Mouse (Mus musculus) heart, embryonic 11.5 days (tissue): ENCODE measurements around the gene Abhd14a. TPM values are rescaled to one million over a fixed set of nuclear protein-coding genes. Genes with fewer than 3 reads are reported as not detected.

Experiments
- ATAC-seq: fragments of 200-750 bp; cut with Nextera tagmentation; replicated peaks from 2 replicates; pipeline ENCODE4 v1.8.0; 2017; ENCODE audit warnings: moderate library complexity; ENCODE audit not compliant: insufficient number of reproducible peaks, low FRiP score, low TSS enrichment
- H3K27ac ChIP-seq: fragments of 300-500 bp; sonication (generic); 2 replicates; pipeline ENCODE4 v1.5.1; 2014; ENCODE audit warnings: mild to moderate bottlenecking, low read depth, low read length
- H3K27me3 ChIP-seq: fragments of 300-500 bp; sonication (generic); 2 replicates; pipeline ENCODE4 v1.6.1; 2014; ENCODE audit warnings: mild to moderate bottlenecking, low read length, mixed read lengths; ENCODE audit not compliant: control insufficient read depth, insufficient read depth
- H3K36me3 ChIP-seq: fragments of 300-500 bp; sonication (generic); 2 replicates; pipeline ENCODE4 v1.6.1; 2014; ENCODE audit warnings: mild to moderate bottlenecking, low read length, moderate library complexity, mixed read lengths; ENCODE audit not compliant: control insufficient read depth, insufficient read depth
- H3K4me1 ChIP-seq: fragments of 300-500 bp; sonication (generic); 2 replicates; pipeline ENCODE4 v1.6.1; 2014; ENCODE audit warnings: low read length; ENCODE audit not compliant: control insufficient read depth, insufficient read depth
- H3K4me2 ChIP-seq: fragments of 300-500 bp; sonication (generic); 2 replicates; pipeline ENCODE4 v1.6.1; 2014; ENCODE audit warnings: mild to moderate bottlenecking, moderate library complexity
- H3K4me3 ChIP-seq: fragments of 300-500 bp; sonication (generic); 2 replicates; pipeline ENCODE4 v1.5.1; 2014; ENCODE audit warnings: low read depth, low read length
- H3K9ac ChIP-seq: fragments of 300-500 bp; sonication (generic); 2 replicates; pipeline ENCODE4 v1.6.1; 2014; ENCODE audit warnings: mild to moderate bottlenecking, low read depth, low read length, moderate library complexity
- H3K9me3 ChIP-seq: fragments of 300-500 bp; sonication (generic); replicated peaks from 2 replicates; pipeline ENCODE4 v1.6.1; 2016; ENCODE audit warnings: low read length; ENCODE audit not compliant: control insufficient read depth
- WGBS: fragments of 180-500 bp; shearing (Covaris S2); extraction: QIAGEN DNeasy Blood & Tissue Kit; methylation state at CpG from one replicate; pipeline ENCODE4 v1.1.7; 2014; ENCODE audit not compliant: insufficient replicate concordance; 5-methylcytosine and 5-hydroxymethylcytosine counted together
- polyA plus RNA-seq: library from polyadenylated mRNA; unstranded; fragments of >200 nt; fragmentation: Nextera tagmentation; extraction: Ambion mirVana; gene quantifications from 2 replicates; pipeline ENCODE4 v1.2.1, GENCODE M21; 2014

Gene Abhd14a
- polyA plus RNA-seq, 1 experiment from 2014 or later: 41.9 TPM

GRCm38 (mm10) chr9:106442680-106443079 is 4.8 kb downstream of the Abhd14a start:
- H3K9me3 ChIP-seq: no peaks in the 10 kb centered on the region
- ATAC-seq: no peak
- H3K4me3 ChIP-seq: no peak overlapping the region
- H3K4me1 ChIP-seq: peaks cover 11% of the 10 kb centered on the region
- H3K36me3 ChIP-seq: no peaks in the 10 kb centered on the region
- H3K9ac ChIP-seq: no peak overlapping the region
- 72% methylated on average over 5 of the region's 5 CpGs for WGBS
- H3K27ac ChIP-seq: no peak overlapping the region
- no peaks in the 10 kb centered on the region for H3K27me3 ChIP-seq
- no peak overlapping the region for H3K4me2 ChIP-seq

GRCm38 (mm10) chr9:106436566-106436965 is 10.9 kb downstream of the Abhd14a start:
- H3K9ac ChIP-seq: no peak overlapping the region
- no peak for ATAC-seq
- WGBS: 75% methylated on average over 9 of the region's 9 CpGs

GRCm38 (mm10) chr9:106433389-106433788 is 14.1 kb downstream of the Abhd14a start:
- Histone ChIP-seq H3K27me3 (no peaks in the 10 kb centered on the region), H3K27ac (no peak overlapping the region), H3K4me2 (no peak overlapping the region), H3K4me3 (no peak overlapping the region), H3K36me3 (peaks cover 18% of the 10 kb centered on the region), H3K9ac (no peak overlapping the region), H3K9me3 (no peaks in the 10 kb centered on the region), H3K4me1 (peaks cover 22% of the 10 kb centered on the region)
- 63% methylated on average over 7 of the region's 7 CpGs for WGBS
- ATAC-seq: no peak

More at GRCm38 (mm10) chr9:106436566-106436965, 10.9 kb downstream of the Abhd14a start:
- Histone ChIP-seq H3K9me3 (no peaks in the 10 kb centered on the region), H3K27ac (no peak overlapping the region), H3K4me2 (no peak overlapping the region), H3K27me3 (no peaks in the 10 kb centered on the region), H3K4me3 (no peak overlapping the region), H3K4me1 (peaks cover 21% of the 10 kb centered on the region), H3K36me3 (peaks cover 11% of the 10 kb centered on the region)

GRCm38 (mm10) chr9:106430015-106430264 is 17.5 kb downstream of the Abhd14a start:
- H3K4me3 ChIP-seq: peak overlapping the region; percentile 74
- no peaks in the 10 kb centered on the region for H3K9me3 ChIP-seq
- H3K27me3 ChIP-seq: no peaks in the 10 kb centered on the region
- peaks cover 10% of the 10 kb centered on the region for H3K4me1 ChIP-seq
- H3K36me3 ChIP-seq: peaks cover 18% of the 10 kb centered on the region
- whole genome bisulfite sequencing: 3% methylated on average over 4 of the region's 4 CpGs
- H3K27ac ChIP-seq: peak overlapping the region; percentile 96
- no peak for ATAC-seq
- peak overlapping the region; percentile 84 for H3K4me2 ChIP-seq
- H3K9ac ChIP-seq: peak overlapping the region; percentile 90

- H3K9ac ChIP-seq: peak within 1 kb of the TSS; percentile 90
- peak within 1 kb of the TSS; percentile 96 for H3K27ac ChIP-seq
- ATAC-seq: peak; percentile 81
- H3K4me2 ChIP-seq: peak within 1 kb of the TSS; percentile 84
- H3K36me3 ChIP-seq: peaks cover 18% of the 10 kb centered on the region
- H3K4me1 ChIP-seq: peaks cover 10% of the 10 kb centered on the region
- no peaks in the 10 kb centered on the region for H3K9me3 ChIP-seq
- H3K27me3 ChIP-seq: no peaks in the 10 kb centered on the region
- under 1% methylated on average over 55 of the region's 55 CpGs for WGBS
- peak within 1 kb of the TSS; percentile 74 for H3K4me3 ChIP-seq
Measured at GRCm38 (mm10) chr9:106429221-106430014, 18.1 kb downstream of the Abhd14a start, which contains the start of gene Rpl29. Gene Rpl29, plus strand, starts transcription at chr9:106429454.

- H3K36me3 ChIP-seq: peaks cover 18% of the 10 kb centered on the region
- peak overlapping the region; percentile 90 for H3K9ac ChIP-seq
- peaks cover 10% of the 10 kb centered on the region for H3K4me1 ChIP-seq
- no peaks in the 10 kb centered on the region for H3K9me3 ChIP-seq
- H3K4me3 ChIP-seq: peak overlapping the region; percentile 74
- H3K4me2 ChIP-seq: peak overlapping the region; percentile 67
- WGBS: 18% methylated on average over 11 of the region's 11 CpGs
- H3K27ac ChIP-seq: peak overlapping the region; percentile 96
- peak; percentile 58 for ATAC-seq
- H3K27me3 ChIP-seq: no peaks in the 10 kb centered on the region
Measured at GRCm38 (mm10) chr9:106428719-106429220, 18.7 kb downstream of the Abhd14a start.

- Histone ChIP-seq H3K9ac (no peak overlapping the region), H3K4me1 (peaks cover 22% of the 10 kb centered on the region), H3K4me2 (peak overlapping the region; percentile 43), H3K27me3 (peaks cover 3% of the 10 kb centered on the region; the same call in 1 of the 2 replicates), H3K27ac (no peak overlapping the region), H3K9me3 (no peaks in the 10 kb centered on the region), H3K4me3 (no peak overlapping the region), H3K36me3 (no peaks in the 10 kb centered on the region)
- WGBS: 0% methylated on average over 3 of the region's 3 CpGs
- ATAC-seq: peak; percentile 39
Measured at GRCm38 (mm10) chr9:106421865-106422160, 25.7 kb downstream of the Abhd14a start.

- ATAC-seq: no peak
- H3K4me3 ChIP-seq: no peak overlapping the region
Measured at GRCm38 (mm10) chr9:106421033-106421864, 26.2 kb downstream of the Abhd14a start.

More at GRCm38 (mm10) chr9:106421033-106421864, 26.2 kb downstream of the Abhd14a start:
- Histone ChIP-seq H3K4me1 (peaks cover 22% of the 10 kb centered on the region), H3K9me3 (no peaks in the 10 kb centered on the region), H3K9ac (0 out of 2 replicates have a peak overlapping the region, but pooled peaks have one; percentile 16), H3K4me2 (peak overlapping the region; percentile 43), H3K36me3 (no peaks in the 10 kb centered on the region), H3K27ac (no peak overlapping the region), H3K27me3 (peaks cover 3% of the 10 kb centered on the region; the same call in 1 of the 2 replicates)
- WGBS: 16% methylated on average over 18 of the region's 18 CpGs
